Mouse (Mus musculus) CH12.LX (cell line): ENCODE data around the gene Id2. TPM values are rescaled to one million over a fixed set of nuclear protein-coding genes. Genes with fewer than 3 reads are reported as not detected.

ENCODE experiments used
- DNase-seq: peaks from one replicate; pipeline ENCODE4 v3.0.0-alpha.2; 2013; ENCODE audit errors: extremely low read depth
- H3K27ac ChIP-seq: 2 replicates; pipeline ENCODE4 v1.5.1; 2012; ENCODE audit warnings: low read depth, mild to moderate bottlenecking, control low read depth, moderate library complexity; ENCODE audit not compliant: insufficient read depth
- H3K27me3 ChIP-seq: replicated peaks from 2 replicates; pipeline ENCODE3; 2012; ENCODE audit warnings: inconsistent platforms
- H3K36me3 ChIP-seq, 2 experiments: replicated peaks in 1 of 2; 2 replicates each; pipeline versions ENCODE3 to v1.6.1; 2012; ENCODE audit warnings: inconsistent platforms in 1 of 2, low read length in 1 of 2, mild to moderate bottlenecking in 1 of 2, mixed read lengths in 1 of 2, moderate library complexity in 1 of 2; ENCODE audit not compliant: control insufficient read depth in 1 of 2, insufficient read depth in 1 of 2
- H3K4me1 ChIP-seq, 2 experiments: 2 replicates each; pipeline ENCODE4 v1.6.1; 2012; ENCODE audit warnings: inconsistent platforms in 1 of 2, moderate library complexity in 1 of 2; ENCODE audit not compliant: insufficient read depth in 2 of 2, control insufficient read depth in 1 of 2
- H3K4me2 ChIP-seq: 2 replicates; pipeline ENCODE4 v1.6.1; 2012; ENCODE audit warnings: low read depth, mild to moderate bottlenecking, control low read depth; ENCODE audit not compliant: poor library complexity, insufficient read depth, severe bottlenecking
- H3K4me3 ChIP-seq, 3 experiments: fragments of 150-350 bp in 1 of 3; sonication (generic) in 1 of 3; replicated peaks in 1 of 3; 2 replicates each; pipeline versions ENCODE3 to v1.5.1; 2011 to 2012; ENCODE audit warnings: low read depth in 2 of 3, low read length in 2 of 3, mild to moderate bottlenecking in 2 of 3, moderate library complexity in 2 of 3, control low read depth in 1 of 3, improper control_type of control experiment in 1 of 3, inconsistent platforms in 1 of 3, mixed read lengths in 1 of 3; ENCODE audit not compliant: poor library complexity in 1 of 3
- H3K79me2 ChIP-seq: replicated peaks from 2 replicates; pipeline ENCODE4 v1.6.1; 2012; ENCODE audit warnings: mild to moderate bottlenecking, moderate library complexity; ENCODE audit not compliant: control insufficient read depth, poor library complexity, insufficient read depth, severe bottlenecking; ENCODE audit errors: extremely low read depth
- H3K9ac ChIP-seq: 2 replicates; pipeline ENCODE4 v1.6.1; 2012; ENCODE audit warnings: low read depth, mild to moderate bottlenecking, control low read depth, moderate library complexity; ENCODE audit not compliant: insufficient read depth
- H3K9me3 ChIP-seq: replicated peaks from 2 replicates; pipeline ENCODE3; 2012; ENCODE audit warnings: low read length, inconsistent platforms, mixed read lengths
- BHLHE40 ChIP-seq: IDR thresholded peaks from 2 replicates; pipeline ENCODE4 v1.6.1; 2011; ENCODE audit warnings: mild to moderate bottlenecking, low read depth, low read length, improper control_type of control experiment
- CHD1 ChIP-seq: IDR thresholded peaks from 2 replicates; pipeline ENCODE4 v1.6.1; 2012; ENCODE audit warnings: low read depth, low read length, improper control_type of control experiment, inconsistent platforms
- CHD2 ChIP-seq: IDR thresholded peaks from 2 replicates; pipeline ENCODE4 v1.6.1; 2011; ENCODE audit warnings: low read length, improper control_type of control experiment
- CTCF ChIP-seq, 2 experiments: IDR thresholded peaks in 1 of 2; conservative IDR thresholded peaks in 1 of 2; 2 replicates each; pipeline ENCODE4 v1.5.1; 2011 to 2012; ENCODE audit warnings: low read depth in 2 of 2, low read length in 2 of 2, improper control_type of control experiment in 1 of 2, inconsistent platforms in 1 of 2, mild to moderate bottlenecking in 1 of 2, moderate library complexity in 1 of 2
- ELF1 ChIP-seq: IDR thresholded peaks from 2 replicates; pipeline ENCODE4 v1.6.1; 2014; ENCODE audit warnings: low read depth, mild to moderate bottlenecking, inconsistent platforms, low read length, improper control_type of control experiment
- EP300 ChIP-seq: IDR thresholded peaks from 2 replicates; pipeline ENCODE4 v1.6.1; 2011; ENCODE audit warnings: low read length, improper control_type of control experiment
- ETS1 ChIP-seq: conservative IDR thresholded peaks from 2 replicates; pipeline ENCODE4 v1.6.1; 2012; ENCODE audit warnings: low read depth, mild to moderate bottlenecking, inconsistent platforms, low read length, improper control_type of control experiment, moderate library complexity
- GABPA ChIP-seq: IDR thresholded peaks from 2 replicates; pipeline ENCODE4 v1.6.1; 2012; ENCODE audit warnings: low read depth, low read length, improper control_type of control experiment, inconsistent platforms; ENCODE audit not compliant: insufficient replicate concordance
- HCFC1 ChIP-seq: IDR thresholded peaks from 2 replicates; pipeline ENCODE4 v1.6.1; 2012; ENCODE audit warnings: low read depth, mild to moderate bottlenecking, inconsistent platforms, low read length, improper control_type of control experiment
- IRF4 ChIP-seq: IDR thresholded peaks from 2 replicates; pipeline ENCODE4 v1.6.1; 2014; ENCODE audit warnings: low read depth, mild to moderate bottlenecking, inconsistent platforms, low read length, improper control_type of control experiment
- JUN ChIP-seq: IDR thresholded peaks from 2 replicates; pipeline ENCODE4 v1.6.1; 2011; ENCODE audit warnings: low read depth, mild to moderate bottlenecking, low read length, improper control_type of control experiment, moderate library complexity; ENCODE audit not compliant: insufficient read depth
- KAT2A ChIP-seq: IDR thresholded peaks from 2 replicates; pipeline ENCODE4 v1.6.1; 2012; ENCODE audit warnings: low read length, improper control_type of control experiment, inconsistent platforms; ENCODE audit not compliant: insufficient replicate concordance
- MAFK ChIP-seq: IDR thresholded peaks from 2 replicates; pipeline ENCODE4 v1.6.1; 2011; ENCODE audit warnings: low read length, improper control_type of control experiment; ENCODE audit not compliant: insufficient replicate concordance
- MAX ChIP-seq: IDR thresholded peaks from 2 replicates; pipeline ENCODE4 v1.6.1; 2011; ENCODE audit warnings: low read length, improper control_type of control experiment
- MAZ ChIP-seq: IDR thresholded peaks from 2 replicates; pipeline ENCODE4 v1.6.1; 2012; ENCODE audit warnings: low read depth, mild to moderate bottlenecking, inconsistent platforms, low read length, improper control_type of control experiment, moderate library complexity
- MEF2A ChIP-seq: IDR thresholded peaks from 2 replicates; pipeline ENCODE4 v1.6.1; 2014; ENCODE audit warnings: low read depth, mild to moderate bottlenecking, inconsistent platforms, low read length, improper control_type of control experiment, borderline replicate concordance
- MXI1 ChIP-seq: IDR thresholded peaks from 2 replicates; pipeline ENCODE4 v1.6.1; 2011; ENCODE audit warnings: mild to moderate bottlenecking, low read depth, low read length, improper control_type of control experiment
- MYC ChIP-seq: IDR thresholded peaks from 2 replicates; pipeline ENCODE4 v1.6.1; 2011; ENCODE audit warnings: low read depth, mild to moderate bottlenecking, improper control_type of control experiment, low read length
- NELFE ChIP-seq: IDR thresholded peaks from 2 replicates; pipeline ENCODE4 v1.6.1; 2011; ENCODE audit warnings: low read depth, low read length, improper control_type of control experiment
- PAX5 ChIP-seq: IDR thresholded peaks from 2 replicates; pipeline ENCODE4 v1.6.1; 2012; ENCODE audit warnings: low read length, inconsistent platforms, mixed read lengths
- POLR2A ChIP-seq: IDR thresholded peaks from 2 replicates; pipeline ENCODE4 v1.6.1; 2011; ENCODE audit warnings: low read depth, mild to moderate bottlenecking, improper control_type of control experiment, low read length
- POLR2AphosphoS2 ChIP-seq: IDR thresholded peaks from 2 replicates; pipeline ENCODE4 v1.6.1; 2011; ENCODE audit warnings: low read depth, low read length, improper control_type of control experiment
- RAD21 ChIP-seq: IDR thresholded peaks from 2 replicates; pipeline ENCODE4 v1.6.1; 2011; ENCODE audit warnings: low read depth, mild to moderate bottlenecking, low read length, improper control_type of control experiment, moderate library complexity
- RCOR1 ChIP-seq: conservative IDR thresholded peaks from 2 replicates; pipeline ENCODE4 v1.6.1; 2012; ENCODE audit warnings: low read depth, mild to moderate bottlenecking, inconsistent platforms, low read length, improper control_type of control experiment
- SIN3A ChIP-seq: IDR thresholded peaks from 2 replicates; pipeline ENCODE4 v1.6.1; 2012; ENCODE audit warnings: low read length, improper control_type of control experiment, inconsistent platforms
- SMC3 ChIP-seq: IDR thresholded peaks from 2 replicates; pipeline ENCODE4 v1.6.1; 2011; ENCODE audit warnings: low read depth, low read length, improper control_type of control experiment
- TCF12 ChIP-seq: IDR thresholded peaks from 2 replicates; pipeline ENCODE4 v1.6.1; 2014; ENCODE audit warnings: low read depth, mild to moderate bottlenecking, inconsistent platforms, low read length, improper control_type of control experiment
- USF2 ChIP-seq: conservative IDR thresholded peaks from 2 replicates; pipeline ENCODE4 v1.6.1; 2011; ENCODE audit warnings: low read depth, low read length, improper control_type of control experiment
- ZC3H11A ChIP-seq: IDR thresholded peaks from 2 replicates; pipeline ENCODE4 v1.6.1; 2012; ENCODE audit warnings: low read depth, mild to moderate bottlenecking, inconsistent platforms, low read length, improper control_type of control experiment
- ZKSCAN1 ChIP-seq: IDR thresholded peaks from 2 replicates; pipeline ENCODE4 v1.6.1; 2012; ENCODE audit warnings: low read depth, inconsistent platforms, low read length, improper control_type of control experiment, borderline replicate concordance
- ZNF384 ChIP-seq: IDR thresholded peaks from 2 replicates; pipeline ENCODE4 v1.6.1; 2012; ENCODE audit warnings: low read depth, low read length, improper control_type of control experiment, inconsistent platforms
- dilution Hi-C: fragments of 300-500 bp; cut with MboI; formaldehyde crosslinking; loops from 2 replicates; pipeline ENCODE4 v1.14.3; 2020; ENCODE audit warnings: low sequenced_read_pairs; ENCODE audit not compliant: extremely low pct_unique_long_range_greater_than_20kb, extremely low pct_ligation_motif_present
- in situ Hi-C: fragments of 300-500 bp; cut with MboI; formaldehyde crosslinking; loops from 3 replicates; pipeline ENCODE4 v1.14.3; 2019; ENCODE audit warnings: low sequenced_read_pairs, low pct_ligation_motif_present, low pct_unique_long_range_greater_than_20kb, mixed read lengths
- polyA plus RNA-seq: library from polyadenylated mRNA; unstranded; fragments of >175 nt; gene quantifications from 2 replicates; pipeline ENCODE4 v1.2.1, GENCODE M21; 2012; ENCODE audit warnings: low read depth; ENCODE audit not compliant: insufficient read length
- total RNA-seq, 2 experiments: library from RNA; depleted of rRNA; stranded (reverse); fragments of 300-350 nt in 1 of 2; fragments of >200 nt in 1 of 2; gene quantifications; 2 replicates each; pipeline ENCODE4 v1.2.3; 2012 to 2014

Id2 gene
- total and polyA plus RNA-seq, 3 experiments = 12.4 to 42.9 (median 14.2) TPM

- dilution Hi-C loops (no loop called here), in situ Hi-C loops (loop anchor here (10.0 to 25.0 kb wide), 5 partner anchors 318 to 1191 kb away; no protein-coding TSS in a partner anchor)
- peak; percentile 52 for DNase-seq
- Histone ChIP-seq H3K36me3 (no peaks in the 10 kb centered on the region), H3K79me2 (no peaks in the 10 kb centered on the region), H3K27me3 (peaks cover 27% of the 10 kb centered on the region)
- TF ChIP-seq CTCF (conservative IDR thresholded peaks at IDR 0.05 in 1 of 2, IDR thresholded peaks at IDR 0.05 in 1 of 2; ENCODE audit: low read depth in 2 of 2, low read length in 2 of 2) (no peak), USF2 (no peak), RCOR1 (no peak; the same call in 1 of the 2 replicates), RAD21 (no peak), PAX5 (no peak), MAFK (peak; percentile 69; the same call in 1 of the 2 replicates), HCFC1 (no peak), BHLHE40 (peak; percentile 72), MXI1 (no peak), KAT2A (no peak), GABPA (no peak), TCF12 (no peak; the same call in 1 of the 2 replicates), POLR2A (no peak), MYC (0 out of 2 replicates have a peak, but pooled peaks have one; percentile 12), NELFE (no peak), POLR2AphosphoS2 (no peak), CHD1 (no peak), ZC3H11A (no peak), JUN (no peak), EP300 (peak; percentile 38; the same call in 1 of the 2 replicates), MAZ (no peak), SMC3 (no peak), SIN3A (no peak), MEF2A (no peak), IRF4 (no peak; the same call in 1 of the 2 replicates), CHD2 (no peak), ZNF384 (no peak), MAX (no peak), ELF1 (no peak), ETS1 (0 out of 2 replicates have a peak, but pooled peaks have one; percentile 13), ZKSCAN1 (no peak)
- TF ChIP-seq, all 38 proteins: peak for 5
- Histone ChIP-seq H3K4me3 (peak overlapping the region in 2 of 3 experiments; percentile 61 to 63), H3K27ac (no peak overlapping the region), H3K9me3 (peaks cover 6% of the 10 kb centered on the region), H3K4me1 (peaks cover 15 to 40% of the 10 kb centered on the region in 2 experiments), H3K9ac (peak overlapping the region; percentile 40), H3K4me2 (peak overlapping the region; percentile 93)
These were observed 294 bp downstream of the Id2 start for GRCm38 (mm10) chr12:25096640-25097051.
